Mouse (Mus musculus): ENCODE data around the gene Hsd17b13.
"Not testable (repeated sequence)": the region's sequence is repeated elsewhere in the genome, so short reads cannot be mapped to it uniquely, and the experiment has no call there.

The Hsd17b13 gene

GRCm38 (mm10) chr5:103977297-103977696 lies at the start of gene Hsd17b13:
TSS of gene Hsd17b13 (minus strand) at chr5:103977410.
- DNase-seq: no peak

- no peak for DNase-seq
Observed at GRCm38 (mm10) chr5:104025245-104025854, 48.1 kb upstream of the Hsd17b13 start.

- DNase-seq: no peak
Observed at GRCm38 (mm10) chr5:104024762-104025161, 47.6 kb upstream of the Hsd17b13 start.

GRCm38 (mm10) chr5:104024193-104024592 lies 47.0 kb upstream of the Hsd17b13 start:
- not testable (repeated sequence) for DNase-seq

GRCm38 (mm10) chr5:104023289-104024020 lies 46.2 kb upstream of the Hsd17b13 start:
- no peak for DNase-seq

- DNase-seq: no peak
Observed at GRCm38 (mm10) chr5:104022558-104022957, 45.3 kb upstream of the Hsd17b13 start.

- peak; percentile 52 for DNase-seq
Observed at GRCm38 (mm10) chr5:104021597-104022378, 44.6 kb upstream of the Hsd17b13 start, which contains the start of gene Hsd17b11. TSS of gene Hsd17b11 (minus strand) at chr5:104021919.

GRCm38 (mm10) chr5:104011419-104011818 lies 34.2 kb upstream of the Hsd17b13 start:
- DNase-seq: no peak

GRCm38 (mm10) chr5:104010261-104010660 lies 33.1 kb upstream of the Hsd17b13 start:
- DNase-seq: no peak

- no peak for DNase-seq
Observed at GRCm38 (mm10) chr5:104009421-104009820, 32.2 kb upstream of the Hsd17b13 start.

- no peak for DNase-seq
Observed at GRCm38 (mm10) chr5:104007801-104008200, 30.6 kb upstream of the Hsd17b13 start.

GRCm38 (mm10) chr5:104006811-104007210 lies 29.6 kb upstream of the Hsd17b13 start:
- DNase-seq: no peak

GRCm38 (mm10) chr5:104003955-104004354 lies 26.7 kb upstream of the Hsd17b13 start:
- DNase-seq: no peak

GRCm38 (mm10) chr5:104003256-104003931 lies 26.2 kb upstream of the Hsd17b13 start:
- DNase-seq: no peak

- no peak for DNase-seq
Observed at GRCm38 (mm10) chr5:104002549-104003255, 25.5 kb upstream of the Hsd17b13 start.

GRCm38 (mm10) chr5:103999738-104000137 lies 22.5 kb upstream of the Hsd17b13 start:
- peak; percentile 73 for DNase-seq

GRCm38 (mm10) chr5:103998739-103999138 lies 21.5 kb upstream of the Hsd17b13 start:
- DNase-seq: peak; percentile 46

- no peak for DNase-seq
Observed at GRCm38 (mm10) chr5:103995181-103995580, 18.0 kb upstream of the Hsd17b13 start.

GRCm38 (mm10) chr5:103994669-103995068 lies 17.5 kb upstream of the Hsd17b13 start:
- no peak for DNase-seq

GRCm38 (mm10) chr5:103993601-103994000 lies 16.4 kb upstream of the Hsd17b13 start:
- no peak for DNase-seq

- no peak for DNase-seq
Observed at GRCm38 (mm10) chr5:103992831-103993230, 15.6 kb upstream of the Hsd17b13 start.
